Mouse (Mus musculus) midbrain, postnatal 0 days (tissue): Measurements from ENCODE around the gene Cxcl10. TPM values are rescaled to one million over a fixed set of nuclear protein-coding genes. Genes with fewer than 3 reads are reported as not detected.

Source experiments
- ATAC-seq: fragments of 200-750 bp; cut with Nextera tagmentation; 2 replicates; pipeline ENCODE4 v1.8.0; 2017; ENCODE audit warnings: moderate number of reproducible peaks, mild to moderate bottlenecking, moderate TSS enrichment, moderate library complexity; ENCODE audit not compliant: low FRiP score
- DNase-seq: peaks from one replicate; pipeline ENCODE4 v3.0.0-alpha.2; 2015; ENCODE audit warnings: low spot score
- H3K27ac ChIP-seq: fragments of 300-500 bp; sonication (generic); 2 replicates; pipeline ENCODE4 v1.5.1; 2014; ENCODE audit warnings: low read depth, mild to moderate bottlenecking, low read length, mixed read lengths
- H3K27me3 ChIP-seq: fragments of 300-500 bp; sonication (generic); 2 replicates; pipeline ENCODE4 v1.6.1; 2014; ENCODE audit warnings: low read length, control low read depth, mixed read lengths; ENCODE audit not compliant: insufficient read depth
- H3K36me3 ChIP-seq: fragments of 300-500 bp; sonication (generic); 2 replicates; pipeline ENCODE4 v1.6.1; 2014; ENCODE audit warnings: low read length, control low read depth, mixed read lengths; ENCODE audit not compliant: insufficient read depth
- H3K4me1 ChIP-seq: fragments of 300-500 bp; sonication (generic); 2 replicates; pipeline ENCODE4 v1.6.1; 2014; ENCODE audit warnings: mild to moderate bottlenecking, control low read depth, antibody characterized with exemption, low read length, mixed read lengths; ENCODE audit not compliant: insufficient read depth
- H3K4me2 ChIP-seq: fragments of 300-500 bp; sonication (generic); 2 replicates; pipeline ENCODE4 v1.6.1; 2014; ENCODE audit warnings: low read depth, mild to moderate bottlenecking, low read length, mixed read lengths; ENCODE audit not compliant: poor library complexity, severe bottlenecking
- H3K4me3 ChIP-seq: fragments of 300-500 bp; sonication (generic); 2 replicates; pipeline ENCODE4 v1.5.1; 2014; ENCODE audit warnings: low read depth, mild to moderate bottlenecking, low read length, moderate library complexity
- H3K9ac ChIP-seq: fragments of 300-500 bp; sonication (generic); replicated peaks from 2 replicates; pipeline ENCODE4 v1.6.1; 2014; ENCODE audit warnings: mild to moderate bottlenecking, low read length, moderate library complexity, mixed read lengths; ENCODE audit not compliant: poor library complexity, severe bottlenecking
- H3K9me3 ChIP-seq: fragments of 300-500 bp; sonication (generic); 2 replicates; pipeline ENCODE4 v1.6.1; 2016; ENCODE audit warnings: low read length, control low read depth
- CTCF ChIP-seq: IDR thresholded peaks from 2 replicates; pipeline ENCODE4 v1.5.1; 2016; ENCODE audit warnings: antibody characterized with exemption, mild to moderate bottlenecking
- WGBS: fragments of 180-500 bp; shearing (Covaris S2); extraction: QIAGEN DNeasy Blood & Tissue Kit; methylation state at CpG from one replicate; pipeline ENCODE4 v1.1.7; 2014; 5-methylcytosine and 5-hydroxymethylcytosine counted together
- polyA plus RNA-seq: library from polyadenylated mRNA; unstranded; fragments of >200 nt; fragmentation: Nextera tagmentation; extraction: Ambion mirVana; gene quantifications from 2 replicates; pipeline ENCODE4 v1.2.1, GENCODE M21; 2015
- total RNA-seq: library from RNA; depleted of rRNA; stranded (reverse); fragments of >200 nt; gene quantifications from 2 replicates; pipeline ENCODE4 v1.2.3, GENCODE M21; 2014

Cxcl10 gene
- total and polyA plus RNA-seq, 2 experiments from 2014 or later = 0.28 TPM; not detected in 1

- WGBS = 83% methylated on average over 8 of the region's 8 CpGs
- Histone ChIP-seq H3K36me3 (no peaks in the 10 kb centered on the region), H3K4me3 (no peak overlapping the region), H3K4me1 (no peaks in the 10 kb centered on the region), H3K27me3 (0 out of 2 replicates have a peak, but pooled peaks cover 7% of the 10 kb centered on the region), H3K27ac (no peak overlapping the region), H3K4me2 (no peak overlapping the region), H3K9ac (no peak overlapping the region), H3K9me3 (no peaks in the 10 kb centered on the region)
- no peak for TF ChIP-seq CTCF
- DNase-seq = no peak
- ATAC-seq = no peak
These were observed 41.9 kb upstream of the Cxcl10 start for GRCm38 (mm10) chr5:92390615-92391014.

DNA sequence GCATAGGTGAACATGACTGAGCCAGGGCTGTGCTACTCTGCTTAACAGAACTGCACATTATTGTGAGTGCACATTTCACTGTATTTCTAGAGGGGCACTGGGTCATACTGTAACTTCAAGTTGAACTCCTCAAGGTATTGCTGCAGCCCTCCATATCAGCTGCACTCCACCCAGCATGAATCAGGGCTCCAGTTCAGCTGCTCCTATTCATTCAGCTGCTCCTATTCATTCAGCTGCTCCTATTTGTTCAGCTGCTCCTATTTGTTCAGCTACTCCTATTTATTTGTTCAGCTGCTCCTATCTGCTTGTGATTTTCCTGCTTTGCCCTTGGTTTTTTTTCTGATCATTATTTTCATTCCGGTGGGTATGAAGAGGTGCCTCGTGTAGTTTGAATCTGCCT, 41.3 kb upstream of the Cxcl10 start:
- H3K27ac ChIP-seq = no peak overlapping the region
- 72% methylated on average over 2 of the region's 2 CpGs for WGBS
- 0 out of 2 replicates have a peak, but pooled peaks cover 7% of the 10 kb centered on the region for H3K27me3 ChIP-seq
- H3K36me3 ChIP-seq = no peaks in the 10 kb centered on the region
- H3K9me3 ChIP-seq = no peaks in the 10 kb centered on the region
- no peak for TF ChIP-seq CTCF
- no peak for DNase-seq
- H3K9ac ChIP-seq = no peak overlapping the region
- H3K4me3 ChIP-seq = no peak overlapping the region
- ATAC-seq = no peak
- H3K4me2 ChIP-seq = no peak overlapping the region
- H3K4me1 ChIP-seq = no peaks in the 10 kb centered on the region

GRCm38 (mm10) chr5:92387433-92387832, 38.7 kb upstream of the Cxcl10 start:
- ATAC-seq (no peak), DNase-seq (no peak)
- TF ChIP-seq CTCF = no peak
- Histone ChIP-seq H3K9me3 (no peaks in the 10 kb centered on the region), H3K9ac (no peak overlapping the region), H3K4me2 (no peak overlapping the region), H3K36me3 (no peaks in the 10 kb centered on the region), H3K4me3 (no peak overlapping the region), H3K27me3 (0 out of 2 replicates have a peak, but pooled peaks cover 3% of the 10 kb centered on the region), H3K4me1 (no peaks in the 10 kb centered on the region), H3K27ac (no peak overlapping the region)
- 75% methylated on average over 11 of the region's 11 CpGs for WGBS

DNA sequence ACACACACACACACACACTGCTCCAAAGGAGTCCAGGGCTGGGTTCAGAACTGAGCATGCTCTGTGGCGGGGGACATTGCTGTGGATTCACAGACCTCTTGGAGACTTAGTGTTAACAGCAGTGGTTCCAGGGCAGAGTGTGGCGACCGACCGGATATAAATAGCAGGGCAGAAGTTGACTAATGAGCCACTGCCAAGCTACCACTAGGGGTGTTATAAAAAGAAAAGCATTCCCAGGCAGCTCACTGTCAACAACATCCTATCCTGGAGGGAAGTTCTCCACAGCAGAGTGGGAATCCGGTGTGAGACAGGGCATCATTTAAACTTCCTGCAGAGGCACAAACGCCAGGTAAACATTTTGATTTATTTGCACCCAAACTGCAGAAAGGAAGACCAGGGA, 38.0 kb upstream of the Cxcl10 start:
- DNase-seq (no peak), ATAC-seq (no peak)
- Histone ChIP-seq H3K9ac (no peak overlapping the region), H3K4me1 (no peaks in the 10 kb centered on the region), H3K4me2 (no peak overlapping the region), H3K27ac (no peak overlapping the region), H3K36me3 (no peaks in the 10 kb centered on the region), H3K4me3 (no peak overlapping the region), H3K9me3 (no peaks in the 10 kb centered on the region), H3K27me3 (0 out of 2 replicates have a peak, but pooled peaks cover 3% of the 10 kb centered on the region)
- WGBS = 51% methylated on average over 6 of the region's 6 CpGs
- TF ChIP-seq CTCF = peak; percentile 30

DNA sequence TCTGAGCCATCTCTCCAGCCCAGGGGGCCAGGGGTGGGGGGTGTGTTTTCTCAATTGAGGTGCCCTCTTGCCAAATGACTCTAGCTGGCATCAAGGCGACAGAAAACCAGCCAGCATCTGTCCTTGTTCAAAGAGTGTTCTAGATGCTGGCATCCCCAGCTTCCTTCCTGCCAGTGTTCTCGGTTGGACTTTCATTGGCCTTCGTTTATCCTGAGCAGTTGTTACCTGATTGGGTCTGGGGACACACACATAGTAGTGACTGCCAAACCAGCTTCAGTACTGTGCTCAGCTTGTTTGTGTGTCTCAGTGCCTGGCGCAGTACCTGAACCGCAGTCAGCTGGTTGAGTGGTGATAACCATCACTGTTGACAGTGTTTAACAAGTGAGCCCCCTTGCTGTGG, 37.4 kb upstream of the Cxcl10 start:
- ATAC-seq (no peak), DNase-seq (no peak)
- Histone ChIP-seq H3K27ac (no peak overlapping the region), H3K9ac (no peak overlapping the region), H3K4me3 (no peak overlapping the region), H3K4me1 (no peaks in the 10 kb centered on the region), H3K36me3 (no peaks in the 10 kb centered on the region), H3K9me3 (no peaks in the 10 kb centered on the region), H3K27me3 (0 out of 2 replicates have a peak, but pooled peaks cover 3% of the 10 kb centered on the region), H3K4me2 (no peak overlapping the region)
- 92% methylated on average over 5 of the region's 5 CpGs for WGBS
- no peak for TF ChIP-seq CTCF

- DNase-seq (no peak), ATAC-seq (no peak)
- Histone ChIP-seq H3K9ac (no peak overlapping the region), H3K36me3 (no peaks in the 10 kb centered on the region), H3K9me3 (no peaks in the 10 kb centered on the region), H3K4me2 (no peak overlapping the region), H3K27ac (no peak overlapping the region), H3K4me3 (no peak overlapping the region), H3K27me3 (0 out of 2 replicates have a peak, but pooled peaks cover 3% of the 10 kb centered on the region), H3K4me1 (no peaks in the 10 kb centered on the region)
- peak; percentile 66 for TF ChIP-seq CTCF
- 33% methylated on average over 7 of the region's 7 CpGs for WGBS
These were observed 36.2 kb upstream of the Cxcl10 start for GRCm38 (mm10) chr5:92384855-92385254.
